12 mouse cellular contexts compared by ENCODE assay signal in the genomic region with DNA sequence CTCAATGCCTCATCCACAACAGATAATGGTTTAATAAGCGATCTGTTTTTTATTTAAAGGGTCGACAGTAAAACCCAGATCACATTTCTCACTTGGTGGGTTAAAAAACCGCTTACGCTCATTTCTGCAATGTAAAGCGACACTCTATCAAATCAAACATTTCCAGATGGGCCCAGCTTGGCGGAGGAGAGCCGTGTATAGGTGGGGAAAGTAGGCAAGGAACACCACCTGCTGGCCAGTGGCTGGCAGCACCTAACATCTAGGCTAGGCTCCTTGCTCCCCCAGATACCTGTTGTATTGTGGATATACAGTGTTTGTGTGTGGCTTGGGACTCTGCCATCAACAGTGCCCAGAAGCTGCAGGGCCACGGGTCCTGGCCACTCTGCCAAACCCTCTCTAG. TPM values are rescaled to one million over a fixed set of nuclear protein-coding genes. Genes with fewer than 3 reads are reported as not detected.
DNase-seq lines count a peak whose midpoint lies in the region; ATAC-seq and TF ChIP-seq lines count a peak whose summit lies in the region.
"Had no signal": no experiment of that assay in that cellular context is flagged by ENCODE, and none has a peak within 500 bp of the region (broad histone marks: within the 10 kb centered on the region; RNA-seq: fewer than 3 reads in every experiment).

No protein-coding gene starts in this region.

- no peaks in the 10 kb centered on the region for H3K27me3 ChIP-seq in hindbrain, postnatal 0 days (ENCODE audit: insufficient read depth, low read length)
- H3K27me3 ChIP-seq in hindbrain, embryonic 14.5 days (ENCODE audit: control insufficient read depth, insufficient read depth, low read length): no peaks in the 10 kb centered on the region
- H3K27me3 ChIP-seq in midbrain, postnatal 0 days (ENCODE audit: insufficient read depth, low read length): no peaks in the 10 kb centered on the region
- no peaks in the 10 kb centered on the region for H3K27me3 ChIP-seq in midbrain, embryonic 15.5 days (replicated peaks)
- H3K27me3 ChIP-seq in embryonic facial prominence, embryonic 13.5 days: peaks cover 61% of the 10 kb centered on the region
- peaks cover 39% of the 10 kb centered on the region for H3K27me3 ChIP-seq in neural tube, embryonic 13.5 days
- H3K27me3 ChIP-seq in forebrain, embryonic 12.5 days: peaks cover 30% of the 10 kb centered on the region

- no peak overlapping the region for H3K27ac ChIP-seq in hindbrain, postnatal 0 days
- no peak overlapping the region for H3K27ac ChIP-seq in hindbrain, embryonic 14.5 days
- H3K27ac ChIP-seq in midbrain, postnatal 0 days (ENCODE audit: low read depth, low read length): no peak overlapping the region
- no peak overlapping the region for H3K27ac ChIP-seq in midbrain, embryonic 15.5 days
- H3K27ac ChIP-seq in embryonic facial prominence, embryonic 13.5 days: peak overlapping the region; percentile 87
- H3K27ac ChIP-seq in neural tube, embryonic 13.5 days (replicated peaks): no peak overlapping the region
- no peak overlapping the region for H3K27ac ChIP-seq in forebrain, embryonic 12.5 days

- no peak overlapping the region for H3K4me2 ChIP-seq in hindbrain, postnatal 0 days (ENCODE audit: low read depth, low read length)
- H3K4me2 ChIP-seq in hindbrain, embryonic 14.5 days (replicated peaks): no peak overlapping the region
- H3K4me2 ChIP-seq in midbrain, postnatal 0 days (ENCODE audit: low read depth, low read length, poor library complexity, severe bottlenecking): no peak overlapping the region
- no peak overlapping the region for H3K4me2 ChIP-seq in midbrain, embryonic 15.5 days
- no peak overlapping the region for H3K4me2 ChIP-seq in embryonic facial prominence, embryonic 13.5 days
- H3K4me2 ChIP-seq in neural tube, embryonic 13.5 days: no peak overlapping the region
- no peak overlapping the region for H3K4me2 ChIP-seq in forebrain, embryonic 12.5 days

- 68% methylated on average over 8 of the region's 8 CpGs for WGBS in hindbrain, postnatal 0 days
- WGBS in hindbrain, embryonic 14.5 days: 74% methylated on average over 8 of the region's 8 CpGs
- 78% methylated on average over 8 of the region's 8 CpGs for WGBS in midbrain, postnatal 0 days
- WGBS in midbrain, embryonic 15.5 days: 77% methylated on average over 8 of the region's 8 CpGs
- WGBS in embryonic facial prominence, embryonic 13.5 days: 17% methylated on average over 8 of the region's 8 CpGs
- WGBS in neural tube, embryonic 13.5 days: 67% methylated on average over 8 of the region's 8 CpGs
- WGBS in forebrain, embryonic 12.5 days: 67% methylated on average over 8 of the region's 8 CpGs

- peak; percentile 59 for DNase-seq in hindbrain, postnatal 0 days (ENCODE audit: low spot score)
- no peak for DNase-seq in hindbrain, embryonic 14.5 days (ENCODE audit: low spot score)
- peak; percentile 39 for DNase-seq in midbrain, postnatal 0 days (ENCODE audit: low spot score)
- no peak for DNase-seq in ovary, adult 18-20 months (ENCODE audit: low spot score)
- DNase-seq: cerebellum, adult 9-11 months; right cerebral cortex, postnatal 25 days; thymus, postnatal 14 days had no signal

- no peaks in the 10 kb centered on the region for H3K36me3 ChIP-seq in hindbrain, postnatal 0 days (ENCODE audit: insufficient read depth, low read length)
- no peaks in the 10 kb centered on the region for H3K36me3 ChIP-seq in hindbrain, embryonic 14.5 days (replicated peaks; ENCODE audit: control insufficient read depth, insufficient read depth)
- no peaks in the 10 kb centered on the region for H3K36me3 ChIP-seq in midbrain, postnatal 0 days (ENCODE audit: insufficient read depth, low read length)
- H3K36me3 ChIP-seq in midbrain, embryonic 15.5 days (replicated peaks): no peaks in the 10 kb centered on the region
- no peaks in the 10 kb centered on the region for H3K36me3 ChIP-seq in embryonic facial prominence, embryonic 13.5 days
- H3K36me3 ChIP-seq in neural tube, embryonic 13.5 days: no peaks in the 10 kb centered on the region
- no peaks in the 10 kb centered on the region for H3K36me3 ChIP-seq in forebrain, embryonic 12.5 days (replicated peaks)

- H3K4me1 ChIP-seq in hindbrain, postnatal 0 days (ENCODE audit: insufficient read depth, low read length): peaks cover 3% of the 10 kb centered on the region; the same call in 1 of the 2 replicates
- no peaks in the 10 kb centered on the region for H3K4me1 ChIP-seq in hindbrain, embryonic 14.5 days (replicated peaks; ENCODE audit: control insufficient read depth, insufficient read depth, low read length)
- no peaks in the 10 kb centered on the region for H3K4me1 ChIP-seq in midbrain, postnatal 0 days (ENCODE audit: insufficient read depth, low read length)
- H3K4me1 ChIP-seq in midbrain, embryonic 15.5 days: no peaks in the 10 kb centered on the region
- H3K4me1 ChIP-seq in embryonic facial prominence, embryonic 13.5 days: peaks cover 55% of the 10 kb centered on the region
- H3K4me1 ChIP-seq in neural tube, embryonic 13.5 days (replicated peaks): peaks cover 18% of the 10 kb centered on the region
- H3K4me1 ChIP-seq in forebrain, embryonic 12.5 days: 0 out of 2 replicates have a peak, but pooled peaks cover 9% of the 10 kb centered on the region

- peak; percentile 67 for TF ChIP-seq CTCF in hindbrain, postnatal 0 days (IDR thresholded peaks at IDR 0.05; ENCODE audit: low read depth)
- TF ChIP-seq CTCF in midbrain, postnatal 0 days (IDR thresholded peaks at IDR 0.05): peak; percentile 64

- H3K9ac ChIP-seq in hindbrain, postnatal 0 days (replicated peaks; ENCODE audit: low read length): no peak overlapping the region
- H3K9ac ChIP-seq in hindbrain, embryonic 14.5 days: no peak overlapping the region
- H3K9ac ChIP-seq in midbrain, postnatal 0 days (replicated peaks; ENCODE audit: low read length, poor library complexity, severe bottlenecking): no peak overlapping the region
- no peak overlapping the region for H3K9ac ChIP-seq in midbrain, embryonic 15.5 days
- H3K9ac ChIP-seq in embryonic facial prominence, embryonic 13.5 days: no peak overlapping the region
- no peak overlapping the region for H3K9ac ChIP-seq in neural tube, embryonic 13.5 days
- H3K9ac ChIP-seq in forebrain, embryonic 12.5 days: no peak overlapping the region

- H3K4me3 ChIP-seq in hindbrain, postnatal 0 days (ENCODE audit: low read length): no peak overlapping the region
- H3K4me3 ChIP-seq in hindbrain, embryonic 14.5 days (replicated peaks; ENCODE audit: low read length): no peak overlapping the region
- H3K4me3 ChIP-seq in midbrain, postnatal 0 days (ENCODE audit: low read depth, low read length): no peak overlapping the region
- H3K4me3 ChIP-seq in midbrain, embryonic 15.5 days: no peak overlapping the region
- no peak overlapping the region for H3K4me3 ChIP-seq in embryonic facial prominence, embryonic 13.5 days
- no peak overlapping the region for H3K4me3 ChIP-seq in neural tube, embryonic 13.5 days
- no peak overlapping the region for H3K4me3 ChIP-seq in forebrain, embryonic 12.5 days (replicated peaks)

- ATAC-seq in hindbrain, postnatal 0 days: no peak
- ATAC-seq in hindbrain, embryonic 14.5 days (ENCODE audit: low FRiP score): no peak
- no peak for ATAC-seq in midbrain, postnatal 0 days (ENCODE audit: low FRiP score)
- ATAC-seq in midbrain, embryonic 15.5 days (replicated peaks): no peak
- peak; percentile 70; the same call in 1 of the 2 replicates for ATAC-seq in embryonic facial prominence, embryonic 13.5 days (ENCODE audit: insufficient number of reproducible peaks, insufficient read depth, low FRiP score, low TSS enrichment, low read depth)
- 0 out of 2 replicates have a peak, but pooled peaks have one; percentile 41 for ATAC-seq in neural tube, embryonic 13.5 days (ENCODE audit: low read depth)
- ATAC-seq in forebrain, embryonic 12.5 days (ENCODE audit: low FRiP score): no peak

- no peaks in the 10 kb centered on the region for H3K9me3 ChIP-seq in hindbrain, postnatal 0 days (ENCODE audit: low read length)
- no peaks in the 10 kb centered on the region for H3K9me3 ChIP-seq in hindbrain, embryonic 14.5 days (ENCODE audit: control insufficient read depth, low read length)
- no peaks in the 10 kb centered on the region for H3K9me3 ChIP-seq in midbrain, postnatal 0 days (ENCODE audit: low read length)
- no peaks in the 10 kb centered on the region for H3K9me3 ChIP-seq in midbrain, embryonic 15.5 days
- H3K9me3 ChIP-seq in embryonic facial prominence, embryonic 13.5 days: no peaks in the 10 kb centered on the region
- H3K9me3 ChIP-seq in neural tube, embryonic 13.5 days: no peaks in the 10 kb centered on the region
- H3K9me3 ChIP-seq in forebrain, embryonic 12.5 days: no peaks in the 10 kb centered on the region

RNA-seq across cellular contexts. Expression of gene Ttc34, which starts 50.1 kb away (rescaled TPM):
- 3.0 and 3.3 TPM in 2 replicates for total RNA-seq in hindbrain, postnatal 0 days (2014; rRNA removed)
- polyA plus RNA-seq in hindbrain, postnatal 0 days (2015; fragmentation: Nextera tagmentation; extraction: Ambion mirVana): 2.3 and 2.7 TPM in 2 replicates
- 1.7 and 2.4 TPM in 2 replicates for polyA plus RNA-seq in hindbrain, embryonic 14.5 days (2014; fragmentation: Nextera tagmentation; extraction: Ambion mirVana)
- total RNA-seq in midbrain, postnatal 0 days (2014; rRNA removed): 2.5 and 3.9 TPM in 2 replicates
- 2.9 and 3.3 TPM in 2 replicates for polyA plus RNA-seq in midbrain, postnatal 0 days (2015; fragmentation: Nextera tagmentation; extraction: Ambion mirVana)
- 1.6 and 1.7 TPM in 2 replicates for polyA plus RNA-seq in midbrain, embryonic 15.5 days (2015; fragmentation: Nextera tagmentation; extraction: Ambion mirVana)
- polyA plus RNA-seq in embryonic facial prominence, embryonic 13.5 days (2015; fragmentation: Nextera tagmentation; extraction: Ambion mirVana): 0.36 and 0.49 TPM in 2 replicates
- 0.52 and 0.72 TPM in 2 replicates for polyA plus RNA-seq in neural tube, embryonic 13.5 days (2015; fragmentation: Nextera tagmentation; extraction: Ambion mirVana)
- 0.26 and 0.38 TPM in 2 replicates for polyA plus RNA-seq in forebrain, embryonic 12.5 days (2016; fragmentation: Nextera tagmentation; extraction: Ambion mirVana)
- total RNA-seq: hematopoietic stem cell, adult 5-6 weeks had no signal

Comparison
In these comparisons a context has a peak if more than half of its experiments do, and no peak if none do; other contexts are left out.
1. DNase-seq: peak in hindbrain, postnatal 0 days (single experiment) and midbrain, postnatal 0 days (single experiment); none in hindbrain, embryonic 14.5 days (single experiment) and ovary, adult 18-20 months (single experiment).
2. ATAC-seq: peak in embryonic facial prominence, embryonic 13.5 days (single experiment) and neural tube, embryonic 13.5 days (single experiment); none in hindbrain, postnatal 0 days (single experiment), hindbrain, embryonic 14.5 days (single experiment), midbrain, postnatal 0 days (single experiment), midbrain, embryonic 15.5 days (single experiment) and forebrain, embryonic 12.5 days (single experiment).